Mouse (Mus musculus): ENCODE measurements at regions not wholly inside any gene's neighbourhood (a gene's known extent, or its start where the extent isn't known, plus 50 kb on each side); places are given as distances from the start of the nearest gene placed in this dataset.

DNA sequence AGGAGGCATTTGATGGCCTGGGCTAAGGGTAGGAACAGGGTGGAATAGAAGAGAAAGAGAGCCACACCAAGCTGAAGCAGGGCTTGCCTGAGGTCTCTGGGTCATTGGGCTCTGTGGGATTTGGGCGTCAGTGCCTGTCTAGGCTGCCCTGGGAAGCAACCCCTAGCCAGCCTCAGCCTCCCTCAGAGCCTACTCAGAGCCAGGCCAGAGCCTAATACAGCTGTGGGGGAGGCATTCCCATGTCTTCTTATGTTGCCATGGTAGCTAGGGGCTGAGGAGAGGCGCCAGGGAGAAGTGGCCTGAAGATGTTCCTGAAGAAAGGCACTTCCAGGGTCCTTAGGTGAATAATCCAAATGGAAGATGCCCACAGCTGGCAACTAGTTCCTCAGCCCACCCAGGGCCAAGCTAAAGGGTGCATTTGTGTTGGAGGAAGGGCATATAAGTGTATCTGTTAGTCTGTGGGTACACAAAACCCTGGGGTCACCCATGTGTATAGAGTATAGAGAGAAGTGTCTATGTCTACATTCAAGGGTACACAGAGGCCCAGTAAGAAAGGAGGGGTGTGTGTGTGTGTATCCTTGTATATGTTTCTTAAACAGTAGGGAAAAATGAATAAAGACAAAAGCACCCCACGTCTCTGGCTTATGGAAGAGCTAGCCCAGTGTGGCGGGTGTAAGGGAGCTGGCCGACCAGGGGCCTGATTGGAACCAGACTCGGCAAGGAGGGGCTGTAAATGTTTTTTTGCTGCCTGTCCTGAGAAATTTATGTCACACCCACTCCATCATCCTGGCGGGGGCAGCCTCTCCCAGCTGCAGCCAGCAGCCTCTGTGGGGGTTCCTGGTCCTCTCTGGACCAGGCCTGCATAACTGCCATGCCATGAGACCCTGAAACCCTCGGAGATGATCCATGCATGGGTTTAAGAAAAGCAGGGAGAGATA lies 134.2 kb downstream of the Pja1 start:
- Histone ChIP-seq H3K4me1 (replicated peaks; ENCODE audit: control insufficient read depth, insufficient read depth) (no peaks in the 10 kb centered on the region), H3K9ac (ENCODE audit: low read length) (no peak overlapping the region), H3K27ac (replicated peaks) (no peak overlapping the region), H3K36me3 (ENCODE audit: control insufficient read depth, insufficient read depth, low read length) (no peaks in the 10 kb centered on the region), H3K4me3 (ENCODE audit: low read depth, low read length) (no peak overlapping the region), H3K9me3 (ENCODE audit: control insufficient read depth, low read length) (no peaks in the 10 kb centered on the region), H3K4me2 (replicated peaks; ENCODE audit: low read depth) (no peak overlapping the region), H3K27me3 (ENCODE audit: control insufficient read depth, insufficient read depth, low read length) (no peaks in the 10 kb centered on the region)
- DNase-seq (ENCODE audit: low spot score) (no peak), ATAC-seq (ENCODE audit: low FRiP score, low TSS enrichment) (no peak)
- WGBS, result 60% methylated on average over 8 of the region's 8 CpGs
- TF ChIP-seq EP300 (optimal IDR thresholded peaks at IDR 0.05), result no peak
- no peak for TF ChIP-seq CTCF (IDR thresholded peaks at IDR 0.05; ENCODE audit: low read depth)

GRCm38 (mm10) chrX:99335886-99336589 lies 135.0 kb downstream of the Pja1 start:
- Histone ChIP-seq H3K4me1 (replicated peaks; ENCODE audit: control insufficient read depth, insufficient read depth) (no peaks in the 10 kb centered on the region), H3K9ac (ENCODE audit: low read length) (no peak overlapping the region), H3K27me3 (ENCODE audit: control insufficient read depth, insufficient read depth, low read length) (no peaks in the 10 kb centered on the region), H3K36me3 (ENCODE audit: control insufficient read depth, insufficient read depth, low read length) (no peaks in the 10 kb centered on the region), H3K27ac (replicated peaks) (no peak overlapping the region), H3K4me3 (ENCODE audit: low read depth, low read length) (no peak overlapping the region), H3K4me2 (replicated peaks; ENCODE audit: low read depth) (no peak overlapping the region), H3K9me3 (ENCODE audit: control insufficient read depth, low read length) (no peaks in the 10 kb centered on the region)
- WGBS, result 56% methylated on average over 8 of the region's 8 CpGs
- no peak for TF ChIP-seq CTCF (IDR thresholded peaks at IDR 0.05; ENCODE audit: low read depth)
- no peak for TF ChIP-seq EP300 (optimal IDR thresholded peaks at IDR 0.05)
- DNase-seq (ENCODE audit: low spot score) (no peak), ATAC-seq (ENCODE audit: low FRiP score, low TSS enrichment) (0 out of 2 replicates have a peak, but pooled peaks have one; percentile 36)

GRCm38 (mm10) chrX:99332457-99332770 lies 138.7 kb downstream of the Pja1 start:
- no peaks in the 10 kb centered on the region for H3K4me1 ChIP-seq (replicated peaks; ENCODE audit: control insufficient read depth, insufficient read depth)
- no peak overlapping the region for H3K27ac ChIP-seq (replicated peaks)
- H3K36me3 ChIP-seq (ENCODE audit: control insufficient read depth, insufficient read depth, low read length), result no peaks in the 10 kb centered on the region
- DNase-seq (ENCODE audit: low spot score) (no peak), ATAC-seq (ENCODE audit: low FRiP score, low TSS enrichment) (no peak)
- TF ChIP-seq CTCF (IDR thresholded peaks at IDR 0.05; ENCODE audit: low read depth), result no peak
- TF ChIP-seq EP300 (optimal IDR thresholded peaks at IDR 0.05), result no peak
- no peaks in the 10 kb centered on the region for H3K27me3 ChIP-seq (ENCODE audit: control insufficient read depth, insufficient read depth, low read length)
- no peaks in the 10 kb centered on the region for H3K9me3 ChIP-seq (ENCODE audit: control insufficient read depth, low read length)
- H3K4me3 ChIP-seq (ENCODE audit: low read depth, low read length), result no peak overlapping the region
- WGBS, result 63% methylated on average over 4 of the region's 4 CpGs
- no peak overlapping the region for H3K4me2 ChIP-seq (replicated peaks; ENCODE audit: low read depth)
- no peak overlapping the region for H3K9ac ChIP-seq (ENCODE audit: low read length)

- 68% methylated on average over 9 of the region's 9 CpGs for WGBS
- no peak for ATAC-seq (ENCODE audit: low FRiP score, low TSS enrichment)
- Histone ChIP-seq H3K4me2 (replicated peaks; ENCODE audit: low read depth) (no peak overlapping the region), H3K27me3 (ENCODE audit: control insufficient read depth, insufficient read depth, low read length) (no peaks in the 10 kb centered on the region), H3K27ac (replicated peaks) (no peak overlapping the region), H3K4me1 (replicated peaks; ENCODE audit: control insufficient read depth, insufficient read depth) (no peaks in the 10 kb centered on the region), H3K9me3 (ENCODE audit: control insufficient read depth, low read length) (no peaks in the 10 kb centered on the region), H3K36me3 (ENCODE audit: control insufficient read depth, insufficient read depth, low read length) (no peaks in the 10 kb centered on the region), H3K4me3 (ENCODE audit: low read depth, low read length) (no peak overlapping the region), H3K9ac (ENCODE audit: low read length) (no peak overlapping the region)
- TF ChIP-seq EP300 (optimal IDR thresholded peaks at IDR 0.05), result no peak
- no peak for TF ChIP-seq CTCF (IDR thresholded peaks at IDR 0.05; ENCODE audit: low read depth)
- no peak for DNase-seq (ENCODE audit: low spot score)
Observed at GRCm38 (mm10) chrX:99331764-99332456, 139.2 kb downstream of the Pja1 start.

GRCm38 (mm10) chrX:99330386-99330785 lies 140.7 kb downstream of the Pja1 start:
- WGBS, result 94% methylated on average over 8 of the region's 8 CpGs
- TF ChIP-seq EP300 (optimal IDR thresholded peaks at IDR 0.05), result no peak
- no peak for TF ChIP-seq CTCF (IDR thresholded peaks at IDR 0.05; ENCODE audit: low read depth)

More at GRCm38 (mm10) chrX:99330386-99330785, 140.7 kb downstream of the Pja1 start:
- DNase-seq (ENCODE audit: low spot score) (no peak), ATAC-seq (ENCODE audit: low FRiP score, low TSS enrichment) (no peak)
- H3K36me3 ChIP-seq (ENCODE audit: control insufficient read depth, insufficient read depth, low read length), result no peaks in the 10 kb centered on the region
- no peaks in the 10 kb centered on the region for H3K27me3 ChIP-seq (ENCODE audit: control insufficient read depth, insufficient read depth, low read length)
- no peak overlapping the region for H3K9ac ChIP-seq (ENCODE audit: low read length)
- no peaks in the 10 kb centered on the region for H3K4me1 ChIP-seq (replicated peaks; ENCODE audit: control insufficient read depth, insufficient read depth)
- H3K4me2 ChIP-seq (replicated peaks; ENCODE audit: low read depth), result no peak overlapping the region
- H3K9me3 ChIP-seq (ENCODE audit: control insufficient read depth, low read length), result no peaks in the 10 kb centered on the region
- no peak overlapping the region for H3K4me3 ChIP-seq (ENCODE audit: low read depth, low read length)
- H3K27ac ChIP-seq (replicated peaks), result no peak overlapping the region
